Mouse (Mus musculus) left cerebral cortex, postnatal 10 days (tissue): ENCODE measurements at regions not wholly inside any gene's neighbourhood (a gene's known extent, or its start where the extent isn't known, plus 50 kb on each side); places are given as distances from the start of the nearest gene placed in this dataset.

ENCODE experiments used
- DNase-seq, 2 experiments: peaks; one replicate each; pipeline ENCODE4 v3.0.0; 2021 to 2022; ENCODE audit warnings: low spot score in 2 of 2, mixed read lengths in 1 of 2; ENCODE audit errors: extremely low spot score in 1 of 2
- intact Hi-C: fragments of 180-260 bp; cut with DNase I; formaldehyde crosslinking; loops from one replicate; pipeline ENCODE4 v1.15.1; 2025

DNA sequence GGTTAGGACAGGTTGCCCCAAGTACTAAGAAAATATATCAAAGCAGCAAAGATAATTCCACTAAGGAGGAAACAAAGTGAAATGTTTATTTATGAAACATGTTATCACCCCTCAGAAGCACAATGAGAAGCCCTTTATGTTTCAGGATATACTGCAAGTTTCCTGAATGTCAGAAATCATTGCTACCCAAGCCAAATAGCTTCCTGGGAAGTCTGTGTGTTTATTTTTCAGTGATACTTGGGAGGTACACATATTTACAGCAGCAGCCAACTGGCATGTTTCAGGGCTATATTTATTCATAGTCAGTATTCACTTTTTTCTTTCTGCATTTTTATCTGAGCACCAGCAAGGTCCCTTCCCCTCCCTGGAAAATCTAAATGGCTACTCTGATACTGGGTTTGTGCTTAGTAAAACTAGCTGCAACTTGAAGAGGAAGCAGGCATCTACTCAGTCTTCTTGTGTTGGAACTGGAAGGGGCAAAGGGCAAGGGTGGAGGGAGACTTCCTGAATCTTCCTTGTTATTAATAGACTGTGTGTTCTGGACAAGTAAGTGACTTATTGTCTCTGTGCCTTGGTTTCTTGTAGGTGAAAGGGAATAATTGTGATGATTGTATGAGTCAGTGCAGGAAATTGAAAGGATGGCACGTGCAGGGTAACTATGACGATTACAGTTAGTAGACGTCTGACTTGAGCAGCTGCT is 236.5 kb upstream of the Dach1 start:
- no peak for DNase-seq
- intact Hi-C loops = no loop called here

DNA sequence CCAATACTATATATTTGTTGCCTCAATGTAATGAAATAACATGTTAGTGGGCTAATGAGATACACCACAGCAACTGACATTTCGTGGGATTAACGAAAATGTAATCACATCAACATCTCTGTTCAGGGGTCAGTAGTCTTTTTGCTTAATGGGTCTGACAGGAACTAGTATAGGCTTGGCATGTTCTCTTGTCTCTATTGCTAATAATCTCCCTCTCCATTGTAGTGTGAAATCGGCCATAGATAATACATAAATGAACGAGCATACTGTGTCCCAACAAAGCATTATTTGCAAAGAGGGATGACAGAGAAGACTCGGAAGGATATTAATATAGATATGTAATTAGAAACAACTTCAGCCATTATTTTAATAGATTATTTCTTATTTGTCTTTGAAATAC is 234.5 kb upstream of the Dach1 start:
- intact Hi-C loops = no loop called here
- no peak for DNase-seq

DNA sequence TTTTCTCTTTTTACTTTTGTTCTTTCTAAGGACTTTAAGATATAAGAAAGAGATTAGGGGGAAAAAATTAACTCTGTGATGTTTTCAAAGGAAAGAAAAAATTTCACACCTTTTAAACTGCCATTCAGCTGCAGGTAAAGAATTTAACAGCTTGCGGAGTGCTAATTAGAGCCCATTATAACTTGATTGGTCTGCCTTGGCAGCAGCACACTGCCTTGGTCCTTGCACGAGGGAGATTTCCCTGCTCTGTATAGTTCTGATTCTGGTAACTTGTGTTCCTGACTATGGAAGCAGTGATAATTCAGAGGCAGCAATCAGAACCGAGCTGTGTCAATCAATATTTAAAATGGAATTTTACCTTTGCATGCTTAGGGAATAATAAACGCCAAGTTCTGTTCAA is 218.3 kb upstream of the Dach1 start:
- intact Hi-C loops = no loop called here
- DNase-seq = no peak
